Mouse (Mus musculus): Measurements from ENCODE around the gene Mdfi. TPM values are rescaled to one million over a fixed set of nuclear protein-coding genes. Genes with fewer than 3 reads are reported as not detected.

Mdfi gene
- polyA plus RNA-seq, 1 experiment: 10.4 TPM

- peaks cover 22% of the 10 kb centered on the region for H3K4me1 ChIP-seq
- H3K4me3 ChIP-seq (replicated peaks): peak overlapping the region; percentile 81
- peaks cover 31% of the 10 kb centered on the region for H3K9me3 ChIP-seq
- no peak for TF ChIP-seq FLI1 (IDR thresholded peaks at IDR 0.05; ENCODE audit: low read length)
- TF ChIP-seq GATA1 (IDR thresholded peaks at IDR 0.05; ENCODE audit: borderline replicate concordance, low read length): no peak
- peaks cover 3% of the 10 kb centered on the region for H3K36me3 ChIP-seq (replicated peaks; ENCODE audit: low read length)
- peaks cover 68% of the 10 kb centered on the region for H3K27me3 ChIP-seq (replicated peaks)
These were observed 64.8 kb downstream of the Mdfi start for GRCm38 (mm10) chr17:47769389-47770299.

- Histone ChIP-seq H3K4me3 (replicated peaks) (peak overlapping the region; percentile 67), H3K36me3 (replicated peaks; ENCODE audit: low read length) (peaks cover 3% of the 10 kb centered on the region), H3K4me1 (peaks cover 22% of the 10 kb centered on the region), H3K9me3 (peaks cover 31% of the 10 kb centered on the region), H3K27me3 (replicated peaks) (peaks cover 70% of the 10 kb centered on the region)
- no peak for TF ChIP-seq GATA1 (IDR thresholded peaks at IDR 0.05; ENCODE audit: borderline replicate concordance, low read length)
- no peak for TF ChIP-seq FLI1 (IDR thresholded peaks at IDR 0.05; ENCODE audit: low read length)
These were observed 65.7 kb downstream of the Mdfi start for GRCm38 (mm10) chr17:47768707-47769276.

GRCm38 (mm10) chr17:47767456-47768141, 66.9 kb downstream of the Mdfi start:
- Histone ChIP-seq H3K36me3 (replicated peaks; ENCODE audit: low read length) (peaks cover 3% of the 10 kb centered on the region), H3K4me3 (replicated peaks) (peak overlapping the region; percentile 44), H3K9me3 (peaks cover 19% of the 10 kb centered on the region), H3K27me3 (replicated peaks) (peaks cover 68% of the 10 kb centered on the region), H3K4me1 (peaks cover 22% of the 10 kb centered on the region)
- TF ChIP-seq FLI1 (IDR thresholded peaks at IDR 0.05; ENCODE audit: low read length): no peak
- TF ChIP-seq GATA1 (IDR thresholded peaks at IDR 0.05; ENCODE audit: borderline replicate concordance, low read length): no peak

- Histone ChIP-seq H3K4me3 (replicated peaks) (no peak overlapping the region), H3K4me1 (peaks cover 22% of the 10 kb centered on the region), H3K27me3 (replicated peaks) (peaks cover 69% of the 10 kb centered on the region), H3K36me3 (replicated peaks; ENCODE audit: low read length) (no peaks in the 10 kb centered on the region), H3K9me3 (peaks cover 14% of the 10 kb centered on the region)
- TF ChIP-seq GATA1 (IDR thresholded peaks at IDR 0.05; ENCODE audit: borderline replicate concordance, low read length) (no peak), FLI1 (IDR thresholded peaks at IDR 0.05; ENCODE audit: low read length) (no peak)
These were observed 67.4 kb downstream of the Mdfi start for GRCm38 (mm10) chr17:47767081-47767455.

- Histone ChIP-seq H3K27me3 (replicated peaks) (peaks cover 65% of the 10 kb centered on the region), H3K9me3 (peaks cover 9% of the 10 kb centered on the region), H3K4me1 (peaks cover 22% of the 10 kb centered on the region), H3K36me3 (replicated peaks; ENCODE audit: low read length) (no peaks in the 10 kb centered on the region), H3K4me3 (replicated peaks) (no peak overlapping the region)
- TF ChIP-seq GATA1 (IDR thresholded peaks at IDR 0.05; ENCODE audit: borderline replicate concordance, low read length) (no peak), FLI1 (IDR thresholded peaks at IDR 0.05; ENCODE audit: low read length) (no peak)
These were observed 68.0 kb downstream of the Mdfi start for GRCm38 (mm10) chr17:47766407-47767043.

- TF ChIP-seq FLI1 (IDR thresholded peaks at IDR 0.05; ENCODE audit: low read length) (no peak), GATA1 (IDR thresholded peaks at IDR 0.05; ENCODE audit: borderline replicate concordance, low read length) (no peak)
- no peaks in the 10 kb centered on the region for H3K36me3 ChIP-seq (replicated peaks; ENCODE audit: low read length)
- no peak overlapping the region for H3K4me3 ChIP-seq (replicated peaks)
These were observed 68.5 kb downstream of the Mdfi start for GRCm38 (mm10) chr17:47765986-47766385.

More at GRCm38 (mm10) chr17:47765986-47766385, 68.5 kb downstream of the Mdfi start:
- H3K27me3 ChIP-seq (replicated peaks): peaks cover 60% of the 10 kb centered on the region
- peaks cover 3% of the 10 kb centered on the region for H3K9me3 ChIP-seq
- peaks cover 22% of the 10 kb centered on the region for H3K4me1 ChIP-seq

Other genes starting within 250 kb of the Mdfi start
- 7.8 and 17.7 TPM in 2 replicates for gene Bysl, start 223.2 kb downstream of the Mdfi start, polyA plus RNA-seq (2012; ENCODE audit: insufficient read depth, low replicate concordance)
- gene Med20, start 223.1 kb downstream of the Mdfi start, polyA plus RNA-seq (2012; ENCODE audit: insufficient read depth, low replicate concordance): 2.3 TPM in 1 of 2 replicates, not detected in the other
- 0.29 and 0.81 TPM in 2 replicates for gene Gm20517, start 223.1 kb downstream of the Mdfi start, polyA plus RNA-seq (2012; ENCODE audit: insufficient read depth, low replicate concordance)
- gene Usp49, start 204.0 kb downstream of the Mdfi start, polyA plus RNA-seq (2012; ENCODE audit: insufficient read depth, low replicate concordance): 1.2 and 3.7 TPM in 2 replicates
- 37.0 and 347 TPM in 2 replicates for gene Tomm6, start 146.3 kb downstream of the Mdfi start, polyA plus RNA-seq (2012; ENCODE audit: insufficient read depth, low replicate concordance)
- gene Frs3, start 145.7 kb downstream of the Mdfi start, polyA plus RNA-seq (2012; ENCODE audit: insufficient read depth, low replicate concordance): 0.94 TPM in 1 of 2 replicates, not detected in the other
- 0.25 TPM in 1 of 2 replicates, not detected in the other for gene Gm21981, start 140.2 kb downstream of the Mdfi start, polyA plus RNA-seq (2012; ENCODE audit: insufficient read depth, low replicate concordance)
- 3.4 and 5.0 TPM in 2 replicates for gene Prickle4, start 140.0 kb downstream of the Mdfi start, polyA plus RNA-seq (2012; ENCODE audit: insufficient read depth, low replicate concordance)
- gene Pgc, start 107.8 kb downstream of the Mdfi start, polyA plus RNA-seq (2012; ENCODE audit: insufficient read depth, low replicate concordance): not detected in 2 replicates
- gene Tfeb, start 97.7 kb downstream of the Mdfi start, polyA plus RNA-seq (2012; ENCODE audit: insufficient read depth, low replicate concordance): 20.9 and 34.8 TPM in 2 replicates
- gene Foxp4, start 90.0 kb upstream of the Mdfi start, polyA plus RNA-seq (2012; ENCODE audit: insufficient read depth, low replicate concordance): 47.0 and 97.4 TPM in 2 replicates
- gene 1700122O11Rik, start 203.6 kb upstream of the Mdfi start, polyA plus RNA-seq (2012; ENCODE audit: insufficient read depth, low replicate concordance): not detected in 2 replicates

Measured in megakaryocyte, embryonic 14.5 days (primary cell).